Mouse (Mus musculus) frontal cortex, postnatal 25 days (tissue): Measurements from ENCODE around the gene Maats1.

Experiments used
- DNase-seq, 2 experiments: peaks; one replicate each; pipeline ENCODE4 v3.0.0; 2022; ENCODE audit warnings: low spot score in 2 of 2

Gene Maats1

GRCm38 (mm10) chr16:38294685-38295348 is 47.1 kb downstream of the Maats1 start, which contains the start of gene Nr1i2:
TSS of gene Nr1i2 (minus strand) at chr16:38294824.
- DNase-seq, result no peak

- DNase-seq, result no peak
Measured at GRCm38 (mm10) chr16:38290151-38290550, 51.8 kb downstream of the Maats1 start.

GRCm38 (mm10) chr16:38288851-38289250 is 53.1 kb downstream of the Maats1 start:
- DNase-seq, result no peak

GRCm38 (mm10) chr16:38287762-38288161 is 54.2 kb downstream of the Maats1 start:
- DNase-seq, result no peak

GRCm38 (mm10) chr16:38287357-38287756 is 54.6 kb downstream of the Maats1 start:
- DNase-seq, result no peak

- no peak for DNase-seq
Measured at GRCm38 (mm10) chr16:38286541-38286940, 55.4 kb downstream of the Maats1 start.

- no peak for DNase-seq
Measured at GRCm38 (mm10) chr16:38285801-38286200, 56.1 kb downstream of the Maats1 start.

GRCm38 (mm10) chr16:38283300-38283699 is 58.6 kb downstream of the Maats1 start:
- DNase-seq, result no peak

GRCm38 (mm10) chr16:38282559-38283160 is 59.3 kb downstream of the Maats1 start:
- DNase-seq, result no peak

- DNase-seq, result no peak
Measured at GRCm38 (mm10) chr16:38280951-38281350, 61.0 kb downstream of the Maats1 start.

- no peak for DNase-seq
Measured at GRCm38 (mm10) chr16:38279794-38280193, 62.1 kb downstream of the Maats1 start.

GRCm38 (mm10) chr16:38274737-38275136 is 67.2 kb downstream of the Maats1 start:
- no peak for DNase-seq

- no peak for DNase-seq
Measured at GRCm38 (mm10) chr16:38272483-38272882, 69.5 kb downstream of the Maats1 start.

GRCm38 (mm10) chr16:38271601-38272000 is 70.3 kb downstream of the Maats1 start:
- DNase-seq, result no peak

- no peak for DNase-seq
Measured at GRCm38 (mm10) chr16:38255927-38256326, 86.0 kb downstream of the Maats1 start.

GRCm38 (mm10) chr16:38255107-38255506 is 86.8 kb downstream of the Maats1 start:
- DNase-seq, result no peak

- DNase-seq, result no peak
Measured at GRCm38 (mm10) chr16:38254001-38254400, 87.9 kb downstream of the Maats1 start.

- no peak for DNase-seq
Measured at GRCm38 (mm10) chr16:38250467-38250866, 91.5 kb downstream of the Maats1 start.

GRCm38 (mm10) chr16:38248331-38248961 is 93.5 kb downstream of the Maats1 start:
- no peak for DNase-seq
